Mouse (Mus musculus) MEL (cell line): ENCODE results near the gene Prdm16. TPM values are rescaled to one million over a fixed set of nuclear protein-coding genes. Genes with fewer than 3 reads are reported as not detected.

Experiments
- DNase-seq: peaks from one replicate; pipeline ENCODE4 v3.0.0; 2011; ENCODE audit warnings: low read depth, low spot score
- H3K27ac ChIP-seq: 2 replicates; pipeline ENCODE4 v1.5.1; 2012; ENCODE audit warnings: low read depth, mild to moderate bottlenecking, control low read depth, low read length, moderate library complexity; ENCODE audit not compliant: control insufficient read depth
- H3K27me3 ChIP-seq, 2 experiments: fragments of 150-350 bp in 1 of 2; sonication (generic) in 1 of 2; 2 replicates each; pipeline ENCODE4 v1.6.1; 2012; ENCODE audit warnings: low read length in 2 of 2, mild to moderate bottlenecking in 2 of 2, improper control_type of control experiment in 1 of 2, moderate library complexity in 1 of 2; ENCODE audit not compliant: insufficient read depth in 2 of 2, control insufficient read depth in 1 of 2
- H3K36me3 ChIP-seq, 2 experiments: 2 replicates each; pipeline ENCODE4 v1.6.1; 2012 to 2014; ENCODE audit warnings: low read length in 2 of 2, improper control_type of control experiment in 1 of 2, inconsistent platforms in 1 of 2, mild to moderate bottlenecking in 1 of 2; ENCODE audit not compliant: insufficient read depth in 2 of 2, control insufficient read depth in 1 of 2
- H3K4me1 ChIP-seq, 2 experiments: fragments of 150-350 bp in 1 of 2; sonication (generic) in 1 of 2; 2 replicates each; pipeline ENCODE4 v1.6.1; 2012; ENCODE audit warnings: low read length in 2 of 2, improper control_type of control experiment in 1 of 2, mild to moderate bottlenecking in 1 of 2; ENCODE audit not compliant: insufficient read depth in 2 of 2, control insufficient read depth in 1 of 2
- H3K4me3 ChIP-seq, 2 experiments: fragments of 150-350 bp in 1 of 2; sonication (generic) in 1 of 2; 2 replicates each; pipeline ENCODE4 v1.5.1; 2012; ENCODE audit warnings: low read depth in 2 of 2, low read length in 2 of 2, mild to moderate bottlenecking in 2 of 2, moderate library complexity in 2 of 2, control low read depth in 1 of 2, improper control_type of control experiment in 1 of 2; ENCODE audit not compliant: control insufficient read depth in 1 of 2, insufficient read depth in 1 of 2
- H3K79me2 ChIP-seq: 2 replicates; pipeline ENCODE4 v1.6.1; 2012; ENCODE audit warnings: mild to moderate bottlenecking, low read length, moderate library complexity; ENCODE audit not compliant: control insufficient read depth, poor library complexity, insufficient read depth
- H3K9ac ChIP-seq: 2 replicates; pipeline ENCODE4 v1.6.1; 2012; ENCODE audit warnings: low read depth, mild to moderate bottlenecking, control low read depth, low read length, moderate library complexity; ENCODE audit not compliant: control insufficient read depth, poor library complexity, severe bottlenecking
- H3K9me3 ChIP-seq: fragments of 150-350 bp; sonication (generic); replicated peaks from 2 replicates; pipeline ENCODE4 v1.6.1; 2012; ENCODE audit warnings: mild to moderate bottlenecking, low read length, improper control_type of control experiment, moderate library complexity; ENCODE audit not compliant: insufficient read depth
- CHD2 ChIP-seq: IDR thresholded peaks from 2 replicates; pipeline ENCODE4 v1.6.1; 2011; ENCODE audit warnings: low read length, improper control_type of control experiment
- ELF1 ChIP-seq: IDR thresholded peaks from 2 replicates; pipeline ENCODE4 v1.6.1; 2014; ENCODE audit warnings: low read depth, mild to moderate bottlenecking, inconsistent platforms, low read length, improper control_type of control experiment, moderate library complexity
- ETS1 ChIP-seq: IDR thresholded peaks from 2 replicates; pipeline ENCODE4 v1.6.1; 2012; ENCODE audit warnings: low read depth, mild to moderate bottlenecking, inconsistent platforms, low read length, improper control_type of control experiment, moderate library complexity
- HCFC1 ChIP-seq: IDR thresholded peaks from 2 replicates; pipeline ENCODE4 v1.6.1; 2012; ENCODE audit warnings: low read depth, mild to moderate bottlenecking, inconsistent platforms, low read length, improper control_type of control experiment, moderate library complexity
- MAFK ChIP-seq: IDR thresholded peaks from 2 replicates; pipeline ENCODE4 v1.6.1; 2011; ENCODE audit warnings: low read depth, mild to moderate bottlenecking, low read length, improper control_type of control experiment, borderline replicate concordance
- MEF2A ChIP-seq: IDR thresholded peaks from 2 replicates; pipeline ENCODE4 v1.6.1; 2014; ENCODE audit warnings: low read depth, mild to moderate bottlenecking, inconsistent platforms, low read length, improper control_type of control experiment; ENCODE audit not compliant: poor library complexity, insufficient replicate concordance, severe bottlenecking; ENCODE audit errors: extremely low read depth
- MYB ChIP-seq: IDR thresholded peaks from 2 replicates; pipeline ENCODE4 v1.6.1; 2011; ENCODE audit warnings: mild to moderate bottlenecking, low read depth, low read length, improper control_type of control experiment
- POLR2AphosphoS2 ChIP-seq: IDR thresholded peaks from 2 replicates; pipeline ENCODE4 v1.6.1; 2011; ENCODE audit warnings: low read length, improper control_type of control experiment
- POLR2AphosphoS5 ChIP-seq: IDR thresholded peaks from 2 replicates; pipeline ENCODE4 v1.6.1; 2012; ENCODE audit warnings: low read depth, borderline replicate concordance, mild to moderate bottlenecking, inconsistent platforms, low read length, moderate library complexity, mixed read lengths
- RCOR1 ChIP-seq: IDR thresholded peaks from 2 replicates; pipeline ENCODE4 v1.6.1; 2012; ENCODE audit warnings: low read depth, mild to moderate bottlenecking, inconsistent platforms, low read length, improper control_type of control experiment
- SMC3 ChIP-seq: IDR thresholded peaks from 2 replicates; pipeline ENCODE4 v1.6.1; 2011; ENCODE audit warnings: low read depth, low read length, improper control_type of control experiment
- TAL1 ChIP-seq: IDR thresholded peaks from 2 replicates; pipeline ENCODE4 v1.6.1; 2012; ENCODE audit warnings: mild to moderate bottlenecking, inconsistent platforms, low read length, moderate library complexity, mixed read lengths
- TBP ChIP-seq: IDR thresholded peaks from 2 replicates; pipeline ENCODE4 v1.8.0; 2011; ENCODE audit warnings: low read depth, low read length, improper control_type of control experiment
- UBTF ChIP-seq: IDR thresholded peaks from 2 replicates; pipeline ENCODE4 v1.6.1; 2012; ENCODE audit warnings: low read depth, mild to moderate bottlenecking, inconsistent platforms, low read length, improper control_type of control experiment, moderate library complexity, borderline replicate concordance; ENCODE audit not compliant: insufficient read depth
- USF1 ChIP-seq: IDR thresholded peaks from 2 replicates; pipeline ENCODE4 v1.6.1; 2014; ENCODE audit warnings: low read depth, mild to moderate bottlenecking, inconsistent platforms, low read length, improper control_type of control experiment, moderate library complexity
- USF2 ChIP-seq, 2 experiments: IDR thresholded peaks; 2 replicates each; pipeline ENCODE4 v1.6.1; 2011 to 2012; ENCODE audit warnings: improper control_type of control experiment in 2 of 2, low read length in 2 of 2, borderline replicate concordance in 1 of 2, inconsistent platforms in 1 of 2, low read depth in 1 of 2, mild to moderate bottlenecking in 1 of 2; ENCODE audit not compliant: insufficient read depth in 1 of 2
- ZKSCAN1 ChIP-seq: IDR thresholded peaks from 2 replicates; pipeline ENCODE4 v1.6.1; 2012; ENCODE audit warnings: low read depth, mild to moderate bottlenecking, inconsistent platforms, low read length, improper control_type of control experiment, moderate library complexity
- ZNF384 ChIP-seq: IDR thresholded peaks from 2 replicates; pipeline ENCODE4 v1.6.1; 2012; ENCODE audit warnings: low read depth, mild to moderate bottlenecking, inconsistent platforms, low read length, improper control_type of control experiment
- polyA plus RNA-seq, 2 experiments: library from polyadenylated mRNA; stranded (reverse) in 1 of 2; unstranded in 1 of 2; fragments of >175 nt in 1 of 2; fragments of >200 nt in 1 of 2; gene quantifications; 2 replicates each; pipeline versions ENCODE4 v1.2.1 to v1.2.4; 2012; ENCODE audit warnings: low replicate concordance in 2 of 2, low read depth in 1 of 2; ENCODE audit not compliant: insufficient read length in 2 of 2, insufficient read depth in 1 of 2, missing spikeins in 1 of 2
- total RNA-seq: library from RNA; depleted of rRNA; stranded (reverse); fragments of 300-350 nt; gene quantifications from 2 replicates; pipeline ENCODE4 v1.2.3, GENCODE M21; 2012

Prdm16 gene
- total and polyA plus RNA-seq, 3 experiments = not detected

GRCm38 (mm10) chr4:154568798-154569197 is 67.9 kb downstream of the Prdm16 start:
- TF ChIP-seq POLR2AphosphoS5 = no peak
- TF ChIP-seq TAL1 = no peak
- TF ChIP-seq MYB = no peak
- TF ChIP-seq TBP = no peak
- no peak for TF ChIP-seq ZKSCAN1
- TF ChIP-seq USF1 = no peak
- TF ChIP-seq USF2 (IDR thresholded peaks at IDR 0.05; ENCODE audit: borderline replicate concordance in 1 of 2, insufficient read depth in 1 of 2, low read depth in 1 of 2, low read length in 2 of 2) = no peak
- TF ChIP-seq CHD2 = no peak
- TF ChIP-seq MEF2A = no peak
- no peak for TF ChIP-seq ELF1
- TF ChIP-seq RCOR1 = no peak
- TF ChIP-seq ETS1 = no peak
- TF ChIP-seq MAFK = no peak
- no peak for TF ChIP-seq POLR2AphosphoS2
- TF ChIP-seq HCFC1 = no peak
- no peak for TF ChIP-seq ZNF384
- no peaks in the 10 kb centered on the region for H3K36me3 ChIP-seq

GRCm38 (mm10) chr4:154567942-154568341 is 68.7 kb downstream of the Prdm16 start:
- Histone ChIP-seq H3K27me3 (no peaks in the 10 kb centered on the region), H3K79me2 (no peaks in the 10 kb centered on the region), H3K36me3 (no peaks in the 10 kb centered on the region), H3K9me3 (no peaks in the 10 kb centered on the region), H3K27ac (no peak overlapping the region), H3K4me3 (no peak overlapping the region), H3K4me1 (no peaks in the 10 kb centered on the region), H3K9ac (no peak overlapping the region)
- no peak for DNase-seq
- no peak for TF ChIP-seq POLR2AphosphoS5
- TF ChIP-seq CHD2 = no peak
- TF ChIP-seq MYB = no peak
- TF ChIP-seq MEF2A = no peak
- TF ChIP-seq SMC3 = no peak
- no peak for TF ChIP-seq ELF1
- TF ChIP-seq UBTF = no peak
- no peak for TF ChIP-seq ZKSCAN1
- TF ChIP-seq HCFC1 = no peak

More at GRCm38 (mm10) chr4:154568798-154569197, 67.9 kb downstream of the Prdm16 start:
- H3K9me3 ChIP-seq = no peaks in the 10 kb centered on the region
- H3K27ac ChIP-seq = no peak overlapping the region
- H3K79me2 ChIP-seq = no peaks in the 10 kb centered on the region
- no peak for DNase-seq
- no peaks in the 10 kb centered on the region for H3K4me1 ChIP-seq
- no peaks in the 10 kb centered on the region for H3K27me3 ChIP-seq
- no peak overlapping the region for H3K4me3 ChIP-seq
- H3K9ac ChIP-seq = no peak overlapping the region
